ENCODE assay signal across 29 mouse cellular contexts in genomic region chr7:110794722-110795121, GRCm38 (mm10).
"Had no signal": no experiment of that assay in that cellular context is flagged by ENCODE, and none has a peak within 500 bp of the region (broad histone marks: within the 10 kb centered on the region; RNA-seq: fewer than 3 reads in every experiment).

No protein-coding gene starts in this region.

- H3K4me3 ChIP-seq: limb, embryonic 10.5 days; limb, embryonic 12.5 days; limb, embryonic 13.5 days; limb, embryonic 15.5 days; liver, embryonic 12.5 days; liver, embryonic 13.5 days; liver, embryonic 15.5 days; lung, embryonic 15.5 days; megakaryocyte, embryonic 14.5 days; midbrain, embryonic 10.5 days; midbrain, embryonic 12.5 days; midbrain, embryonic 13.5 days; midbrain, embryonic 15.5 days; neural tube, embryonic 12.5 days had no signal

- H3K27me3 ChIP-seq: limb, embryonic 12.5 days; limb, embryonic 13.5 days; limb, embryonic 15.5 days; liver, embryonic 12.5 days; liver, embryonic 13.5 days; liver, embryonic 15.5 days; lung, embryonic 15.5 days; midbrain, embryonic 12.5 days; midbrain, embryonic 13.5 days; midbrain, embryonic 15.5 days; neural tube, embryonic 12.5 days had no signal

- H3K4me2 ChIP-seq: limb, embryonic 12.5 days; limb, embryonic 13.5 days; limb, embryonic 15.5 days; liver, embryonic 11.5 days; liver, embryonic 12.5 days; liver, embryonic 13.5 days; liver, embryonic 15.5 days; lung, embryonic 14.5 days; lung, embryonic 15.5 days; midbrain, embryonic 11.5 days; midbrain, embryonic 12.5 days; midbrain, embryonic 13.5 days; midbrain, embryonic 15.5 days; neural tube, embryonic 12.5 days had no signal

- H3K27ac ChIP-seq: limb, embryonic 10.5 days; limb, embryonic 12.5 days; limb, embryonic 13.5 days; limb, embryonic 15.5 days; liver, embryonic 12.5 days; liver, embryonic 13.5 days; liver, embryonic 14.5 days; liver, embryonic 15.5 days; lung, embryonic 15.5 days; macrophage; midbrain, embryonic 10.5 days; midbrain, embryonic 12.5 days; midbrain, embryonic 13.5 days; midbrain, embryonic 15.5 days; neural tube, embryonic 12.5 days had no signal

- DNase-seq: left cerebral cortex, postnatal 4 days; liver; liver, embryonic 13.5 days; liver, postnatal 0 days; lung, adult 18-20 months; lung, adult 2 months; lung, embryonic 14.5 days; lung, postnatal 10 days; lung, postnatal 14 days; lung, postnatal 36 days; lung, postnatal 4 days; midbrain, embryonic 14.5 days had no signal

- H3K36me3 ChIP-seq: limb, embryonic 10.5 days; limb, embryonic 12.5 days; limb, embryonic 13.5 days; lung, embryonic 15.5 days; midbrain, embryonic 10.5 days; midbrain, embryonic 12.5 days; midbrain, embryonic 13.5 days; midbrain, embryonic 15.5 days; neural tube, embryonic 12.5 days had no signal
